Mouse (Mus musculus): ENCODE results near the gene Plcz1. TPM values are rescaled to one million over a fixed set of nuclear protein-coding genes. Genes with fewer than 3 reads are reported as not detected.

Plcz1 gene
- total RNA-seq, 2 experiments from 2014 or later, result 0.99 to 1.3 TPM

- DNase-seq (ENCODE audit: low spot score in 2 of 2), result no peak
Observed at GRCm38 (mm10) chr6:139953596-139953995, 87.7 kb downstream of the Plcz1 start.

GRCm38 (mm10) chr6:139947106-139947879, 94.0 kb downstream of the Plcz1 start:
- DNase-seq (ENCODE audit: low spot score in 2 of 2), result no peak

Other genes with a start within 250 kb of the Plcz1 start
- not detected for gene Capza3, start 205 bp downstream of the Plcz1 start, total RNA-seq (2021)

All from layer of hippocampus, adult 18-20 months (tissue).